Mouse (Mus musculus) adipocyte (in vitro differentiated cells): ENCODE data around the gene Ptprj.
"Not testable (repeated sequence)": the region's sequence is repeated elsewhere in the genome, so short reads cannot be mapped to it uniquely, and the experiment has no call there.

Experiments used
- DNase-seq: peaks from one replicate; pipeline ENCODE4 v3.0.0-alpha.2; 2016; ENCODE audit warnings: low spot score

The Ptprj gene

DNA sequence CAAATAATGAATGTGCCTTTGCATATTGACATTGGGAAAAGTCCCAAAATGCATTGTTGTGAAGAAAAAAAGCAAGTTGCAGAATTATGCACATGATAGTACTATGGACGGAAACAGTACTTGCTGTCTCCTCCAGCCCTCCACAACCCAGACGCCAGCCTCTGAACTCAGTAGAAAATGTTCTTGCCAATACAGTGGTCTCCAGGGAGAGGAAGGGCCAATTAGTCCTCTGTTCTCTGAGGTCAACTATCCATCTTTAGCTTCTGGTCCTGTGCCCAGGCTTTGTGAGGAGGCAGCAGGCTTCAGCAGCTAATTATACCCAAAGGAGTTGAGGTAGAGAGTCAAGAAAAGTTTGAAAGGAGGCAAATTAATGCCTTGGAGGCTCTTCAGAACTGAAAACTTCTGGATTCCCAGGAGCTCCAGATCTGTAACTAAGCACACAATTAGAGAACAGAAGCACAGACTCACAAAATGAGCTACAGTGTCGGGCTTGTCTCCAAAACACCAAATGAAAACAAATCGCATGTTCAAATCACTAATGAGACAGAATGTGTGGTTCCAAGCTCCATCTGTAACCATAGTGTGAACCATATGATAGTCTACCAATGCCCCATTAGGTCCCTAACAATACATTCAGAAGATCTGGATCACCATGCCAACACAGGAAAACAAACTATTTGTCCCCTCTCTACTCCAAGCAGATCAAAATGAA is 166.2 kb downstream of the Ptprj start:
- DNase-seq, result not testable (repeated sequence)

DNA sequence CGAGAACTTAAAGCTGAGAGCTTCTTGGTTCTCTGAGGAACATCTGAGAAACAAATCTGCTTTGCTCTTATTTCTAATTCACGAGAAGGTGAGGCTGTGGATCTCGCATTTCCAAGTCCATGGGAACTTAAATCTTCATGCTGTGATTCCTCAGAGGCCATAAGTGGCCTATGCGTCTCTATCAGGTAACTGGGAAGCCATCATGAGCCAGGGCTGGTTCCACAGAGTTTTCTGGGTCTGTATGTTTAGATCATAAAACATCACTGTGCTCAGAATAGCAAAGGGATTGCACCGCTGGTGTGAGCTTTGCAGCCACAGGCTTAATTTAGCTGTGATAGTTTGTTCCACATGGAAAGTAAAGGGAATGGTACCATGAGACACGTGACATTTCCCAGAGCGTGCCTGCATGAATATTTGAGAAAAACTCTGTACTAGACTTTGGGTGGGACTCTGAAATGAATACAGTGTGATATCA is 181.8 kb downstream of the Ptprj start, which contains the start of gene Olfr1274-ps:
Gene Olfr1274-ps, plus strand, starts transcription at position 51 of the 475 bp plus-strand sequence.
- not testable (repeated sequence) for DNase-seq
